Mouse (Mus musculus) E14TG2a.4 (cell line): ENCODE data around the gene Cldnd2.

ENCODE experiments used
- CTCF ChIP-seq: conservative IDR thresholded peaks from 2 replicates; pipeline ENCODE4 v1.5.1; 2014; ENCODE audit warnings: low read length
- NANOG ChIP-seq: IDR thresholded peaks from 2 replicates; pipeline ENCODE4 v1.6.1; 2014; ENCODE audit warnings: borderline replicate concordance, low read length, mixed read lengths

DNA sequence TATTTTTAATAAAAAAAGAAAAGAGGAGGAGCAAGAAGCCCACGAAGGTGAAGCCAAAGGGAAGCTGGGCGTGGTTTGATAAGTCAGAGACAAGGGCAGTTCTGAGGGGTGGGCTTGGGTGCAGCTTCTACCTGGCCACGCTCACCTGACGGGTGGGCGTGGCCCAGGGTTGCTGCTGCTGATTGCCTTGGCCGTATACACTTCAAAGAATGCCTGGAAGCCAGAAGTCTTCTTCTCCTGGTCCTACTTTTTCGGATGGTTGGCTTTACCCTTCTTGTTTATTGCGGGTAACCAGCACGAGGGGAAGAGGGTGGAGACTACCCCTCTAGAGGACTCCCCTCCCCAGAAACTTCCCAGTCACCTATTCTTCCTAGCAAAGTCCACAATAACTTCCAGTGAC, 2.1 kb downstream of the Cldnd2 start:
- TF ChIP-seq CTCF (no peak), NANOG (no peak)
